Mouse (Mus musculus): ENCODE data around the gene Dhx37. TPM values are rescaled to one million over a fixed set of nuclear protein-coding genes. Genes with fewer than 3 reads are reported as not detected.

The Dhx37 gene
- polyA plus RNA-seq, 1 experiment: 14.4 TPM

DNA sequence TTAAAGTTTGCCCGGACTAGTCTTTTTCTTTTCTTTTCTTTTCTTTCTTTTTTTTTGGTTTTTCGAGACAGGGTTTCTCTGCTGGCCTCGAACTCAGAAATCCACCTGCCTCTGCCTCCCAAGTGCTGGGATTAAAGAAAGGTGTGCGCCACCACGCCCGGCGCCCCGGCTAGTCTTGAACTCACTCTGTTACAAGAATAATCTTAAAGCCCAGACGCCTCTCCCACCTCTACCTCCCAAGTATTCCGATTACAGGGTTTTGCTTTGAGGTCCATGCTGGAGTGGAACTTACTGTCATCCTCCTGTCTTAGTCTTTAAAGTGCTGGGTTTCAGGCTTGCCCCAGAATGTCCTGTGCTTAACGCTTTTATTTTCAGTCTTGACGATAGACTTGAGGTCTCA, 41.1 kb upstream of the Dhx37 start:
- peaks cover 53% of the 10 kb centered on the region for H3K4me1 ChIP-seq
- H3K27me3 ChIP-seq (replicated peaks): no peaks in the 10 kb centered on the region
- H3K4me3 ChIP-seq (replicated peaks): peak overlapping the region; percentile 98
- peaks cover 28% of the 10 kb centered on the region for H3K36me3 ChIP-seq (replicated peaks; ENCODE audit: low read length)
- no peaks in the 10 kb centered on the region for H3K9me3 ChIP-seq
- TF ChIP-seq GATA1 (IDR thresholded peaks at IDR 0.05; ENCODE audit: borderline replicate concordance, low read length): no peak
- no peak for TF ChIP-seq FLI1 (IDR thresholded peaks at IDR 0.05; ENCODE audit: low read length)

DNA sequence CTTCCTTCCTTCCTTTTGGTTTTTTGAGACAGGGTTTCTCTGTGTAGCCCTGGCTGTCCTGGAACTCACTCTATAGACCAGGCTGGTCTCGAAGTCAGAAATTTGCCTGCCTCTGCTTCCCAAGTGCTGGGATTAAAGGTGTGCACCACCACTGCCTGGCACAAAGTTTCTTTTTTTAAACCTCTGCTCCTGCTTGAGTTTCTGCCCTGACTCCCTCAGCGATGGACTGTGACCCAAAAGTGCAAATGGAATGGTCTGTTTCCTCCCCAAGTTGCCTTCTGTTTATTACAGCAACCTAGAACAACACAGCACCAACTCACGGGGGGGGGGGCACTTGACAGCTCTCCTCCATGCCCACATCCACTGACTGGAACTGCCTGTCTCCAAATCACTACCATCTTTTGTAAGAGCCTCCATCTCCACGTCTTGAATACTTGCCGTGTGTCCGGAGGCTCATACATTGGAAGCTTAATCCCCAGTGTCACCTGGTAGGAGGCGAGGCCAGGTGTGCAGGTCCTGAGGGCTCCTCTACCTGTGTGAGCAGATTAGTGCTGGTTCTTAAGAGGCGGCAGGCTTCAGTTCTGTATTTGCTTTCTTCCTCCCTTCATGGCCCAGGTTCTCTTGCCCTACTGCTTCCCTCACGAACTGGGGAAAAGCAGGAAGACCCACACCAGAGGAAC, 39.0 kb upstream of the Dhx37 start:
- Histone ChIP-seq H3K9me3 (no peaks in the 10 kb centered on the region), H3K36me3 (replicated peaks; ENCODE audit: low read length) (peaks cover 8% of the 10 kb centered on the region), H3K4me1 (peaks cover 38% of the 10 kb centered on the region), H3K27me3 (replicated peaks) (no peaks in the 10 kb centered on the region), H3K4me3 (replicated peaks) (no peak overlapping the region)
- TF ChIP-seq GATA1 (IDR thresholded peaks at IDR 0.05; ENCODE audit: borderline replicate concordance, low read length): no peak
- TF ChIP-seq FLI1 (IDR thresholded peaks at IDR 0.05; ENCODE audit: low read length): no peak

DNA sequence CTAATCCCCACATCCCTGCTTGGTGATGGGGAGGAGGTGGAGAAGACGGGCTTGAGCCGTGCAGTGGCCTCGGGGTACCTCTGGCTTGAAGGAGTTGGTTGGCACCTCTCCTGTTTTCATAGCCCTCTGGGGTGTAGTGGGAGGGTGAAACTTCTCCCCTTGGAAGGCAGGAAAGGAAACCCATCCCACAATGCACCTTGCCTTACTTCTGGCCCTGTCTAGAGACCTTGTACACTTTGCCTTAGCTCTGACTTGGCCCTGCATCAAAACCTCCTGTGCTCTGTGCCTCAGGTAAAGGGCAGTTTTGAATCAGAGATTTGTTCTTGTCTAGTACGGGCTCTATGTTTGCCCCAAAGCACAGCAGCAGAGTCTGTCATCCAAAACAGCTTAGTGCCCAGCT, 36.8 kb upstream of the Dhx37 start:
- Histone ChIP-seq H3K36me3 (replicated peaks; ENCODE audit: low read length) (no peaks in the 10 kb centered on the region), H3K27me3 (replicated peaks) (no peaks in the 10 kb centered on the region), H3K4me1 (peaks cover 32% of the 10 kb centered on the region), H3K9me3 (no peaks in the 10 kb centered on the region), H3K4me3 (replicated peaks) (no peak overlapping the region)
- TF ChIP-seq GATA1 (IDR thresholded peaks at IDR 0.05; ENCODE audit: borderline replicate concordance, low read length) (no peak), FLI1 (IDR thresholded peaks at IDR 0.05; ENCODE audit: low read length) (no peak)

DNA sequence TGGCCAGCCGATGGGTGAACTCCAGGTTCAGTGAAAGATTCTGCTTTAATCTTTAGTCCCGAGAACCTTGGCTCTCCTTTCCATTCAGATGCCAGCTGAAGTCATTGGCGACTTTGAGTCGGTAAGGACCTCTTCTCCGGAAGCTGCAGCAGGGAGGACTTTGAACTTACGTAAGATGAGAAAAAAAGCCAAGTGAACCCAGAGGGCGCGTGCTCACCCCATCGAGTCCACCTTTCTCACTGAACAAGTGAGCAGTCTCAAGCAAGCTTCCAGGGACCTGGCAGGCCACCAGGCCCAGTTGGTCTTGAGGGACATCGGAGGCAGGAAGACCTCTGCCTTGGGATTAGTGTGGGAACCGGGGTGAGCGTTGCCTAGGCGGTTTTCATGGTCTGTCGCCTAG, 33.3 kb upstream of the Dhx37 start:
- H3K27me3 ChIP-seq (replicated peaks): no peaks in the 10 kb centered on the region
- no peaks in the 10 kb centered on the region for H3K36me3 ChIP-seq (replicated peaks; ENCODE audit: low read length)
- H3K4me3 ChIP-seq (replicated peaks): no peak overlapping the region
- H3K4me1 ChIP-seq: peaks cover 55% of the 10 kb centered on the region
- TF ChIP-seq FLI1 (IDR thresholded peaks at IDR 0.05; ENCODE audit: low read length) (no peak), GATA1 (IDR thresholded peaks at IDR 0.05; ENCODE audit: borderline replicate concordance, low read length) (no peak)
- H3K9me3 ChIP-seq: no peaks in the 10 kb centered on the region

DNA sequence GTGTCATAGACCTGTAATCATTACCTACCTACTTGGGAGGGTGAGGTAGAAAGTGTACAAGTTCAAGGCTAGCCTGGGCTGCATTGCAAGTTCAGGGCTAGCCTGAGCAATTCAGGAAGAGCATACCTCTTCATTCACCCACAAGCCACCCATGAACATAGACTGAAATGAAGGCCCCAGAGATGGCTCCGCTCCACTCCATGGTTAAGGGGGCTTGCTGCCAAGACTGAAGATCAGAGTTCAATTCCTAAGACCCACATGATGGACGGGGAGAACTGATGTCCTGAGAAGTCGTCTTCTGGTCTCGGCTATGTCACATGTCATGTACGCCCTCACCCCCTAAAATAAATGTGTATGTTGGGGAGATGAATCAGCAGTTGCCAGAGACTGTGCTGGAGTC, 32.6 kb upstream of the Dhx37 start:
- H3K4me3 ChIP-seq (replicated peaks): peak overlapping the region; percentile 90
- no peaks in the 10 kb centered on the region for H3K9me3 ChIP-seq
- peaks cover 63% of the 10 kb centered on the region for H3K4me1 ChIP-seq

DNA sequence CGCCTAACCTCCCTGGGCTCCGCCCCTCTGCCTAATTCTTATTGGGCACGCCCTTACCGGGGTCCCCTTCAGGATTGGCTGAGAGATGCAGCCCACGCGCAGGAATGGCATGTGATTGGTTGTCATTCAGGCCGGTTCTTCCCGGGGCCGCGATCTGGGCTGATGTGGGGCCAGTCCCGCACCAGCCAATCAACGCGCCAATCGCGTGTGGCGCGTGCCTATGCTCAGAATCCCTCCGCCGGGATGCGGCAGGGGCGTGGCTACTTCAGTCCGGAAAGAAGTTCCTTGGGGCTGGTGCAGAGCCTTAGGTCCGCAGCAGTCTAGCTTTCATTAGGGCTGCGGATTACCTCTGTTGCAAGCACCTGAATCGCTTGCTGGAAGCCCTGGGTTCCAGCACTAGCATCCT, 31.8 kb upstream of the Dhx37 start:
- Histone ChIP-seq H3K4me3 (replicated peaks) (peak overlapping the region; percentile 90), H3K4me1 (peaks cover 62% of the 10 kb centered on the region), H3K36me3 (replicated peaks; ENCODE audit: low read length) (no peaks in the 10 kb centered on the region), H3K9me3 (no peaks in the 10 kb centered on the region), H3K27me3 (replicated peaks) (no peaks in the 10 kb centered on the region)
- TF ChIP-seq GATA1 (IDR thresholded peaks at IDR 0.05; ENCODE audit: borderline replicate concordance, low read length): no peak
- TF ChIP-seq FLI1 (IDR thresholded peaks at IDR 0.05; ENCODE audit: low read length): no peak

More for the DNA sequence above, 32.6 kb upstream of the Dhx37 start:
- TF ChIP-seq GATA1 (IDR thresholded peaks at IDR 0.05; ENCODE audit: borderline replicate concordance, low read length) (no peak), FLI1 (IDR thresholded peaks at IDR 0.05; ENCODE audit: low read length) (no peak)
- H3K27me3 ChIP-seq (replicated peaks): no peaks in the 10 kb centered on the region
- no peaks in the 10 kb centered on the region for H3K36me3 ChIP-seq (replicated peaks; ENCODE audit: low read length)

DNA sequence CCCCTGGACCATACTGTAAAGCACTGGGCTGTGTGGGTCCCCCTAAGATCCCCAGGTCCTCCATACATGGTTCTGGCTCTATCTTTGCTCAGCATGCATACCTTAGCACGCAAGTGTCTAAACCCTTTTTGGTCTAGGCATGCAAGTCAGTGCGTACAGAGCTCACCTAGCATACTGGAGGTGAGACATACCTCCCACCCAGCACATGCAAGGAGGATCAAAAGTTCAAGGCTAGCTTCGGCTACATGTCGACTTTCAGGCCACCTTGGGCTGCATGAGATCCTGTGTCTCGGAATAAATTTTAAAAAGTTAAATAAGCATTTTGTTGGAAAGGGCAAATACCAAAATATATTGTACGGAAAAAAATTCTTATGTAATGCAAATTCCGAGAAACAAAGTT, 31.3 kb upstream of the Dhx37 start:
- Histone ChIP-seq H3K9me3 (no peaks in the 10 kb centered on the region), H3K4me3 (replicated peaks) (peak overlapping the region; percentile 90), H3K4me1 (peaks cover 59% of the 10 kb centered on the region), H3K36me3 (replicated peaks; ENCODE audit: low read length) (no peaks in the 10 kb centered on the region), H3K27me3 (replicated peaks) (no peaks in the 10 kb centered on the region)
- TF ChIP-seq GATA1 (IDR thresholded peaks at IDR 0.05; ENCODE audit: borderline replicate concordance, low read length) (no peak), FLI1 (IDR thresholded peaks at IDR 0.05; ENCODE audit: low read length) (no peak)

DNA sequence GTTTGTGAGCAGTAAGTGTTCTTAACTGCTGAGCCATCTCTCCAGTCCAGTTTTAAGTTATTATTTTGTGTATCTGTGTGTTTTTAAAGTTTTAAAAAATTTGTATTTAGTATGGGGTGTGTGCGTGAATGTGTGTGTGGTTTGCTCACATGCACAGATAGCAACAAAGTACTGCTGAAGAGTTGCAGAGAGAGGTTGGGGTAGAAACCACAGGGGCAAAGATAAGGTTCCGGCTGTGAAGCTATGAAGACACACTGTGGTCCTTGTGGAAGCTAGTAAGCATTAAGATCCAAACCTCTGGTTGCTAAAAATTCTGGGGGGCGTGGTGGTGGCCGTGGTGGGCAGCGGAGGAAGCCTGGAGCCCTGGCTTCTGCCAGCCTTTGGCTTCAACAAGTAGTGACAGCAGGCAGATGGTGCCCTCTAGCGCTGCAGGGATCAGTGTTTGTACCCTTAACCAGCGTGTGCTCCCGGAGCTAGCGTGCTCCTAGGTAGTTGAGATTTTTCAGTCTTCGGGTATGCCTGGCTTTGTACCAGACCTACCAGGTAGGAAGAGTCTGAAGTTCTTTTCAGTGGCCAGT, 28.0 kb upstream of the Dhx37 start:
- Histone ChIP-seq H3K9me3 (no peaks in the 10 kb centered on the region), H3K4me1 (peaks cover 62% of the 10 kb centered on the region), H3K4me3 (replicated peaks) (peak overlapping the region; percentile 84), H3K36me3 (replicated peaks; ENCODE audit: low read length) (peaks cover 14% of the 10 kb centered on the region), H3K27me3 (replicated peaks) (no peaks in the 10 kb centered on the region)
- TF ChIP-seq GATA1 (IDR thresholded peaks at IDR 0.05; ENCODE audit: borderline replicate concordance, low read length) (peak; percentile 98), FLI1 (IDR thresholded peaks at IDR 0.05; ENCODE audit: low read length) (no peak)

DNA sequence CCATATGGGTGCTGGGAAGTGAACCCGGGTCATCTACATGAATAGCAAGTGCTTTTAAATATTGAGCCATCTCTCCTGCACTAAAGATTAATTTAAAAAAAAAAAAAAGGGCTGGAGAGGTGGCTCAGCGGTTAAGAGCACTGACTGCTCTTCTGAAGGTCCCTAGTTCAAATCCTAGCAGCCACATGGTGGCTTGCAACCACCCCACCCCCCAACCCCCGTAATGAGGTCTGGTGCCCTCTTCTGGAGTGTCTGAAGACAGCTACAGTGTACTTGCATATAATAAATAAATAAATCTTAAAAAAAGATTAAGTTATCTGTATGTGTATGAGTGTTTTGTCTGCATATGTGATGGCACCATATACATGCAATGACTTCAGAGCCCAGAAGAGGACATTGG, 26.7 kb upstream of the Dhx37 start:
- H3K4me1 ChIP-seq: peaks cover 58% of the 10 kb centered on the region
- TF ChIP-seq GATA1 (IDR thresholded peaks at IDR 0.05; ENCODE audit: borderline replicate concordance, low read length): no peak
- TF ChIP-seq FLI1 (IDR thresholded peaks at IDR 0.05; ENCODE audit: low read length): no peak
- H3K9me3 ChIP-seq: no peaks in the 10 kb centered on the region
- H3K27me3 ChIP-seq (replicated peaks): no peaks in the 10 kb centered on the region
- peaks cover 23% of the 10 kb centered on the region for H3K36me3 ChIP-seq (replicated peaks; ENCODE audit: low read length)
- H3K4me3 ChIP-seq (replicated peaks): no peak overlapping the region

DNA sequence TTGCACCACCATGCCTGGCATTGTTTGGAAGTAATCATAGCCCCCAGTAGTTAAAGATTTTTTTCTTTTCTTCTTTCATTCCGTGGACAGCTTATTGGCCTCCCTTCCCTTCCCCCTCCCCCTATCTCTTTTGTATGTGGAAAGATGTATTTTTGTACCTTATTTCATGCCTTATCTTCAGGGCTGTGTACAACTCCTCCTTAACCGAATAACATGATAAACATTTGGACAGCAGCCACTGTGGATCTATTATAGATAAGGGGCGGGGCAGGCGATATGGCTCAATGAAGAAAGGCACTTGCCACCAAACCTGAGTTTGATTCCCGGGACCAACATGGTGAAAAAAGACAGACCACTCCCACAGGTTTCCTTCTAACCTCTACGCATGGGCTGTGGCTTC, 23.6 kb upstream of the Dhx37 start:
- H3K4me3 ChIP-seq (replicated peaks): no peak overlapping the region
- TF ChIP-seq GATA1 (IDR thresholded peaks at IDR 0.05; ENCODE audit: borderline replicate concordance, low read length) (no peak), FLI1 (IDR thresholded peaks at IDR 0.05; ENCODE audit: low read length) (no peak)
- H3K9me3 ChIP-seq: no peaks in the 10 kb centered on the region
- H3K4me1 ChIP-seq: peaks cover 36% of the 10 kb centered on the region
- H3K27me3 ChIP-seq (replicated peaks): no peaks in the 10 kb centered on the region
- peaks cover 52% of the 10 kb centered on the region for H3K36me3 ChIP-seq (replicated peaks; ENCODE audit: low read length)
